Mouse (Mus musculus) kidney, adult 11 months (tissue): ENCODE measurements at regions not wholly inside any gene's neighbourhood (a gene's known extent, or its start where the extent isn't known, plus 50 kb on each side); places are given as distances from the start of the nearest gene placed in this dataset.

Experiments
- DNase-seq: peaks from one replicate; pipeline ENCODE4 v3.0.0; 2022

GRCm38 (mm10) chr12:16134446-16134845 lies 317.7 kb upstream of the Trib2 start:
- no peak for DNase-seq

DNA sequence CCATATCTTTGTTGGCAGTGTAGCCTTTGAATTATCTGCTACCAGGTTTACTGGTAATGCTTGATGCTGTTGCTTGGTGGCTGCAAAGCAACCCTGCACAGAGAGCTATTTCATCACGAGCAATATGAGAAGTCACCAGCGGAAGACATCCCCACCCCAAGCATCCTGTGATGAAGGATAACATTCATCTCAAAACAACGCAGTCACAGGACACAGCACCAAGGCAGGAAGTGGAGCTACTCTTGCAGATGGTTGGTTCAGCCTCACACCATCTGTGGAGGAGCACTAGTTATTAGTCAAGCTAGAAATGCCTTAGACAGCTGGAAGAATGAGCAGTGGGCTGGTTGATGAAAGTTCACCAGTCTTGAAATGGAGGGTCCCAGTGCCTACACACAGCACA lies 316.5 kb upstream of the Trib2 start:
- DNase-seq = peak; percentile 12

DNA sequence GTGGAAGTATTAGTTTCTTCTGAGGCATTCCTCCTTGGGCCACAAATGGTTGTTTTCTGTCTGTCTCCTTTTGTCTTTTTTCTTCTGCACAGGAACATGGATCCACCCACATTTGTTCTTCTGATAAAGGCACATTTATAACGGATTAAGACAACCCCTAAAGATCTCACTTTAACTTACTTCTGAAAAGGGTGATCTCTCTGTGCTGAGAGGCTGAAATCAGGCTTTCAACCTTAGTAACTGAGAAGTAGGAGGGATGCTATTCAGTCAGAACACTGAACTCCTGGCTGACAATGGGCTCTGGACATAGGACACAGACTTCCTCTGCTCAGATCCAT lies 315.0 kb upstream of the Trib2 start:
- DNase-seq = no peak

- no peak for DNase-seq
Observed at GRCm38 (mm10) chr12:16131028-16131739, 314.5 kb upstream of the Trib2 start.

DNA sequence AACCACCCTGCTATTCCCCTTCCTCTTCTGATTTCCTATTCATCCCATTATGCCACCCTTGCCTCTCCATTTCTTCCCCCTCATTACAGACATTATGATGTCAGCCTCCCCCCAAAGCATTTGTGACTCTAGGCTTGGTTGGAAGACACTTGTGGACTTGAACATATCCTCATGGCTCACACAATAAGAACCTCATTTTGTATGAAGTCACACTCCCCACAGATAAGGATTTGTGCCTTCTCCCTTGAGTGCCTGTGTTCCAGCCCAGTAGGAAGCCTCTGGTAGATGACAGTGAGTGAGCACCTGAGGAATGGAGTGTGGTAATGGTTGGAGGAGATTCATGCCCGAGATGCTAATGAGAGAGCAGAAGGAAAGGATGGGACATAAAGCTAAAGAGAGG lies 313.9 kb upstream of the Trib2 start:
- no peak for DNase-seq

GRCm38 (mm10) chr12:16129923-16130322 lies 313.2 kb upstream of the Trib2 start:
- no peak for DNase-seq

DNA sequence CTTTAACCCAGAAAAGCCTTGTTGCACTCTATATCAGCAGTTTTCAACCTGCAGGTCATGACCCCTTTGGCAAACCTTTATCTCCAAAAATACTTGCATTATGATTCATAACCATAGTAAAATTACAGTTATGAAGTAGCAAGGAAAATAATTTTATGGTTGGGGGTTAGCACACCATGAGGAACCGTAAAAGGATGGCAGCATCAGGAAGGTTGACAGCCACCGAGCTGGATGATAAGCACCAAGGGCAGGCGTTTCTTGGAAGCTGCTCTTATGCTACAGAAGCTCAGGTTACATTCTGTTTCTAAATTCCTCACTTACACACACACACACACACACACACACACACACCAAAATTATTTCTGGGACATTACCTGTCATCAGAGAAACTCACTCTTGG lies 312.5 kb upstream of the Trib2 start:
- no peak for DNase-seq

GRCm38 (mm10) chr12:16124906-16125305 lies 308.2 kb upstream of the Trib2 start:
- DNase-seq = no peak

GRCm38 (mm10) chr12:16122353-16123127 lies 305.8 kb upstream of the Trib2 start:
- DNase-seq = no peak

DNA sequence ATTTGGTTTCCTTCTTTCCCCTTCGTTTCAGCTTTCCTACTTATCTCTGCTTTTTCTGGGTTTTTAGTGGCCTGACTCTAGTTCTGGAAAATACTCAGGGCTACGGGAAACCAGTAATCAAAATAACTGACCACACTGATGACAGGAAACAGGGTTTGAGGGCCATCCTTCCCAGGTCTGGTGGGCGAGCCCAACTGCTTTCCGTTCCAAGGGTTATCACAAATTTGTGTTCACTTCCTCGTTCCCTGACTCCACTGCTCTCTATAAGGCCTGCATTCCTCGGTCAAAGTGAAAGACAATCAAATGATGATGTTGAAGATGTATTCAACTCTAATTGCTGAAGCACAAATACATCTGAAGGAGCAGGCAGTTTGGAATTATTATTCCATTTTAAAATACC lies 305.1 kb upstream of the Trib2 start:
- DNase-seq = no peak

GRCm38 (mm10) chr12:16118710-16119109 lies 302.0 kb upstream of the Trib2 start:
- DNase-seq = no peak

GRCm38 (mm10) chr12:16106946-16107345 lies 290.2 kb upstream of the Trib2 start:
- no peak for DNase-seq

- no peak for DNase-seq
Observed at GRCm38 (mm10) chr12:16098840-16099239, 282.1 kb upstream of the Trib2 start.

GRCm38 (mm10) chr12:16092643-16093042 lies 275.9 kb upstream of the Trib2 start:
- DNase-seq = no peak

GRCm38 (mm10) chr12:16091336-16091735 lies 274.6 kb upstream of the Trib2 start:
- no peak for DNase-seq

GRCm38 (mm10) chr12:16083176-16083575 lies 266.5 kb upstream of the Trib2 start:
- DNase-seq = no peak

DNA sequence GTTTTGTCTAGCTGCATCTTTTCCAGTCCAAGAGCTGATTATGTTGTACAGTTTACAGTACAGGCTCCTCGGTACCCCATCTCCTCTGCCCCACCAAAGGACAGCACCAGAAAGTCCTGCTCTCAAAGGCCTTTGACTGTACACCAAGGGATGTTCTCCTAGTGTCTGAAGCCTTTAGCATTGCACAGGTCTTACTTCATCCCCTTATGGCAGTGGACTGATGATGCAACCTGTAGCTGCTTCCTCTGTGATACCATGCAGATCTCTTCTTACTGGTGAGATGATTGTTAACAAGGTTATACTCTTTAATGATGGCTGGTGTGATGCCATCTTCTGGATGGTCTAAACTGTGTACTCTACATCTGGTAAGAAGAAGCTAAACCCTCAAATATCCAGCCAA lies 260.5 kb upstream of the Trib2 start:
- DNase-seq = no peak

GRCm38 (mm10) chr12:16075962-16076361 lies 259.2 kb upstream of the Trib2 start:
- no peak for DNase-seq

DNA sequence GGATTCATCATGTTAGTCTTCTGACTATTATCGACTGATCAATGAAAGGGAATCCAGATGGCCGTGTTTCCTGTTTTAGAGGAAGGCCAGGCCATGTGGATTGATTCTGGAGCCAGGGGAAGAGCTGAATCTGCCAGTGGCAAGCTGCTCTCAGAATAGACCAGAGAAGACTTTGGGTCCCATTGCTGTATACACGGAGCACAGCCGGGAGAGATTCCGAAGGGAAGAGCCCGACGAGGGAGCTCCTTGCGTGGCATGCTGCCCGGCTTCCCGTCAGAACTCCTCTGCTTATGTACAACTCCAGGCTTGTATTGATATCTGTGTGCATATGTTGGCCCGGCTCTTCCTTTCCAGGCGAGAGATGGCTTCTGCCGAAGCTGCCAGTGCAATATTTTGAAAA lies 252.2 kb upstream of the Trib2 start:
- DNase-seq = no peak

DNA sequence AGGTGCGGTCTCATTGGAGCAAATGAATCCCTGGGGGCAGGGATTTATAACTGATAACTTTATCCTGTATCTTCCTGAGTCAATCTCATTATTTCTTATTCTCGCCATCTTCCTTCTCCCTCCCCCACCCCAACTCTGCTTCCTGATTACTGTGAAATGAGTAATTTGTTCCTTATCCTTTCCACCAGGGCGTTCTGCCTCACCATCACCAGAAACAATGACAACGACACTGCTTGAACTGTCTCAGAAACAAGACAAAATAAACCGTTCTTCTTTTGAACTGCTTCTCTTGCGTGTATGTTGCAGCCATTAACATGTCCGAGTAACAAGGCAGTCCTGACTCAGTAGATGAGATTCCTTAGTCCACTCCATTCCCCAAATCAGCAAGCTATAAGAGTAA lies 246.0 kb upstream of the Trib2 start:
- no peak for DNase-seq

GRCm38 (mm10) chr12:16060461-16060860 lies 243.7 kb upstream of the Trib2 start:
- DNase-seq = no peak

- no peak for DNase-seq
Observed at GRCm38 (mm10) chr12:16058255-16058654, 241.5 kb upstream of the Trib2 start.

DNA sequence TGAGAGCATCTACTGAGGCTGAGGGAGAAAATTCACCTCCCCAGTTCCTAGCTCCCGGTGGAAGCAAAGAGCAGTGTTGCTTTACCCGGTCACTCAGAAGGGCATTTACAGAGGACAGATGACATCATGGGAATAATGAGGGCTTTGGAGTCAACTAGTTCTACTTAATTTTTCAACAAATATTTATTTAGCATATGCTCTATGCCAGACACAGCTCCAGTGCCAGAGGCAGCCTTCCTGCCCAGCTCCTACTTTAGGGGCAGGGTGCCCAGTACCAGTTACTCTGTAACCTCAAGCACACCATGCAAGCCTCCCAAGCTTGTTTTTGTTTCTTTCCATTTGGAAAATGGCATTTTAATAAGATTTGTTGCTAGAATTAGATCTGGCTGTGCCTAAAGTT lies 240.1 kb upstream of the Trib2 start:
- DNase-seq = peak; percentile 78

DNA sequence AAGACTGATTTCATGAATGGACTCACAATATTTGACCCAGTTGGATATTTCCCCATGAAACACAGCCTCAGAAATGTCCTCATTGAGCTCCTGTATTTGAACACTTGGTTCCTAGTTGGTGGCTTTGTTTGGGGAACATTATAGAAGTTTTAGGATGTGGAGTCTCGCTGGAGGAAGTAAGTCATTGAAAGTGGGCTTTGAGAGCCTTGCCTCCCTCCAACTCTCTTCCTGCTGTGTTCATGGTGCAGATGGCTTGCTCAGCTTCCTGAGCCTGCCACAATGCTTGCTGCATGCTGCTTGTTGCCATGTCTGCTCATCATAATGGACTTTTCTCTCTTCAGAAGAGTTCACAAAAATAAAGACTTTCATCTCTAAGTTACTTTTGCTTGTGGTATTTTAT lies 239.5 kb upstream of the Trib2 start:
- DNase-seq = no peak

- no peak for DNase-seq
Observed at GRCm38 (mm10) chr12:16054591-16054990, 237.9 kb upstream of the Trib2 start.
